Mouse (Mus musculus): ENCODE data around the gene Ivns1abp. TPM values are rescaled to one million over a fixed set of nuclear protein-coding genes. Genes with fewer than 3 reads are reported as not detected.

The Ivns1abp gene
- total and polyA plus RNA-seq, 3 experiments, result 77.6 to 216 (median 197) TPM

DNA sequence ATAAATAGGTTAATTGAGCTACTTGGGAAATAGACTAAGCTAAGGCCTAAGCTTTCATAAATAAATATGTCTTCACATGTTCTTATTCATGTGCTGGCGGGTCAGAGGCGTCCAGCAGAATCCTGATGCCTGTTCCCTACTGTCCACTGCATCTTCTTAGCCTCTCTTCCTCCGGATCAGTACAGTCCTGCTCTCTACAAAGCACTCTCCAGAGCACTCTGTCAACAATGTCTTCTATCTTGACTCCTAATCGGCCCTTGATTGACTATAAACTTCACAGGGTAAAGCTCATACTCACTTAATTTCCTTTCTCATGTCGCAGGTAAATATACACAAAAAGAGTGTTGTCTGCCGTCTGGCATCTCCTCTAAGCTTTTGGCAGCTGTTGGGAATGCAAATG is 47.3 kb upstream of the Ivns1abp start:
- H3K4me2 ChIP-seq (ENCODE audit: insufficient read depth, low read depth, poor library complexity, severe bottlenecking), result no peak overlapping the region
- H3K36me3 ChIP-seq (replicated peaks in 1 of 2; ENCODE audit: control insufficient read depth in 1 of 2, insufficient read depth in 1 of 2, low read length in 1 of 2), result no peaks in the 10 kb centered on the region
- no peak overlapping the region for H3K4me3 ChIP-seq (replicated peaks in 1 of 3; ENCODE audit: low read depth in 2 of 3, low read length in 2 of 3, poor library complexity in 1 of 3)
- peaks cover 0 to 11% of the 10 kb centered on the region in 2 experiments; a peak in 1 of 4 replicates for H3K4me1 ChIP-seq (ENCODE audit: control insufficient read depth in 1 of 2, insufficient read depth in 2 of 2)
- H3K27ac ChIP-seq (ENCODE audit: insufficient read depth, low read depth), result no peak overlapping the region
- DNase-seq (ENCODE audit: extremely low read depth), result no peak
- TF ChIP-seq POLR2AphosphoS2 (IDR thresholded peaks at IDR 0.05; ENCODE audit: low read depth, low read length) (no peak), CHD2 (IDR thresholded peaks at IDR 0.05; ENCODE audit: low read length) (no peak), USF2 (conservative IDR thresholded peaks at IDR 0.05; ENCODE audit: low read depth, low read length) (no peak), NRF1 (IDR thresholded peaks at IDR 0.05; ENCODE audit: low read depth, low read length) (no peak), MXI1 (IDR thresholded peaks at IDR 0.05; ENCODE audit: low read depth, low read length) (no peak), ELF1 (IDR thresholded peaks at IDR 0.05; ENCODE audit: low read depth, low read length) (no peak), IRF4 (IDR thresholded peaks at IDR 0.05; ENCODE audit: low read depth, low read length) (no peak), NELFE (IDR thresholded peaks at IDR 0.05; ENCODE audit: low read depth, low read length) (no peak), SIN3A (IDR thresholded peaks at IDR 0.05; ENCODE audit: low read length) (no peak), UBTF (IDR thresholded peaks at IDR 0.05; ENCODE audit: low read depth, low read length) (no peak), KAT2A (IDR thresholded peaks at IDR 0.05; ENCODE audit: insufficient replicate concordance, low read length) (no peak), ETS1 (conservative IDR thresholded peaks at IDR 0.05; ENCODE audit: low read depth, low read length) (no peak), RAD21 (IDR thresholded peaks at IDR 0.05; ENCODE audit: low read depth, low read length) (no peak), ZMIZ1 (IDR thresholded peaks at IDR 0.05; ENCODE audit: low read depth, low read length) (no peak), USF1 (IDR thresholded peaks at IDR 0.05; ENCODE audit: low read depth, low read length) (no peak), CTCF (conservative IDR thresholded peaks at IDR 0.05 in 1 of 2, IDR thresholded peaks at IDR 0.05 in 1 of 2; ENCODE audit: low read depth in 2 of 2, low read length in 2 of 2) (no peak), POLR2A (IDR thresholded peaks at IDR 0.05; ENCODE audit: low read depth, low read length) (no peak), BHLHE40 (IDR thresholded peaks at IDR 0.05; ENCODE audit: low read depth, low read length) (no peak)
- H3K27me3 ChIP-seq (replicated peaks), result no peaks in the 10 kb centered on the region
- no peaks in the 10 kb centered on the region for H3K9me3 ChIP-seq (replicated peaks; ENCODE audit: low read length)
- no peak overlapping the region for H3K9ac ChIP-seq (ENCODE audit: insufficient read depth, low read depth)
- no peaks in the 10 kb centered on the region for H3K79me2 ChIP-seq (replicated peaks; ENCODE audit: control insufficient read depth, extremely low read depth, insufficient read depth, poor library complexity, severe bottlenecking)
- dilution Hi-C loops (cut with MboI; ENCODE audit: extremely low pct_ligation_motif_present, extremely low pct_unique_long_range_greater_than_20kb, low sequenced_read_pairs), result no loop called here
- in situ Hi-C loops (cut with MboI; ENCODE audit: low pct_ligation_motif_present, low pct_unique_long_range_greater_than_20kb, low sequenced_read_pairs), result no loop called here

DNA sequence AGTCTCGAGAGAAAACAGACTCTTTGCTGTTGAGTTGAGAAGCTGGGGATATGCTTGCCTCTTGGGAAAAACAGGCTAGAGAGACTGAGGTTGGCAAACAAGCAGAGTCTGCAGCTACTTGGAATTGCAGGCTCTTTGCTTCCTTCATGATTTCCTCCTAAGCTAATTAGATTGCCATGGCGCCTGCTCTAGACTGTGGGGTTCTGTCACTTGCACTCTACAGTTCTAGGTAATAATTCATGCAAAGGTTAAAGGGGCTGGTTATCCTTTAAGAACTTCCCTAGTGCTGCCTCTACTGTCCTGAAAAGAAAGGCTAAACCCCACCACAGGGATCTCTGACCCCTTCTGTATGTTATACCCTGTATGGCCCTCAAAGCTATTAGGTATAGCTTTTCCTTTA is 46.7 kb upstream of the Ivns1abp start:
- TF ChIP-seq NRF1 (IDR thresholded peaks at IDR 0.05; ENCODE audit: low read depth, low read length) (no peak), ZKSCAN1 (IDR thresholded peaks at IDR 0.05; ENCODE audit: borderline replicate concordance, low read depth, low read length) (no peak), USF2 (conservative IDR thresholded peaks at IDR 0.05; ENCODE audit: low read depth, low read length) (no peak), CTCF (conservative IDR thresholded peaks at IDR 0.05 in 1 of 2, IDR thresholded peaks at IDR 0.05 in 1 of 2; ENCODE audit: low read depth in 2 of 2, low read length in 2 of 2) (no peak), SIN3A (IDR thresholded peaks at IDR 0.05; ENCODE audit: low read length) (no peak), IRF4 (IDR thresholded peaks at IDR 0.05; ENCODE audit: low read depth, low read length) (no peak), CHD1 (IDR thresholded peaks at IDR 0.05; ENCODE audit: low read depth, low read length) (no peak), ELF1 (IDR thresholded peaks at IDR 0.05; ENCODE audit: low read depth, low read length) (no peak), ETS1 (conservative IDR thresholded peaks at IDR 0.05; ENCODE audit: low read depth, low read length) (no peak), CHD2 (IDR thresholded peaks at IDR 0.05; ENCODE audit: low read length) (no peak), HCFC1 (IDR thresholded peaks at IDR 0.05; ENCODE audit: low read depth, low read length) (no peak)
- H3K9ac ChIP-seq (ENCODE audit: insufficient read depth, low read depth), result no peak overlapping the region
- no peaks in the 10 kb centered on the region for H3K79me2 ChIP-seq (replicated peaks; ENCODE audit: control insufficient read depth, extremely low read depth, insufficient read depth, poor library complexity, severe bottlenecking)
- H3K27ac ChIP-seq (ENCODE audit: insufficient read depth, low read depth), result no peak overlapping the region
- in situ Hi-C loops (cut with MboI; ENCODE audit: low pct_ligation_motif_present, low pct_unique_long_range_greater_than_20kb, low sequenced_read_pairs), result no loop called here
- H3K27me3 ChIP-seq (replicated peaks), result no peaks in the 10 kb centered on the region
- no peak for DNase-seq (ENCODE audit: extremely low read depth)
- H3K9me3 ChIP-seq (replicated peaks; ENCODE audit: low read length), result no peaks in the 10 kb centered on the region
- H3K4me2 ChIP-seq (ENCODE audit: insufficient read depth, low read depth, poor library complexity, severe bottlenecking), result no peak overlapping the region
- H3K4me1 ChIP-seq (ENCODE audit: control insufficient read depth in 1 of 2, insufficient read depth in 2 of 2), result peaks cover 4 to 16% of the 10 kb centered on the region in 2 experiments
- H3K4me3 ChIP-seq (replicated peaks in 1 of 3; ENCODE audit: low read depth in 2 of 3, low read length in 2 of 3, poor library complexity in 1 of 3), result no peak overlapping the region
- H3K36me3 ChIP-seq (replicated peaks in 1 of 2; ENCODE audit: control insufficient read depth in 1 of 2, insufficient read depth in 1 of 2, low read length in 1 of 2), result no peaks in the 10 kb centered on the region
- dilution Hi-C loops (cut with MboI; ENCODE audit: extremely low pct_ligation_motif_present, extremely low pct_unique_long_range_greater_than_20kb, low sequenced_read_pairs), result no loop called here
